Mouse (Mus musculus) erythroid progenitor cell, adult 5-6 weeks (primary cell): ENCODE data around the gene Tbl2. TPM values are rescaled to one million over a fixed set of nuclear protein-coding genes. Genes with fewer than 3 reads are reported as not detected.

Experiments used
- ATAC-seq: replicated peaks from 2 replicates; pipeline ENCODE4 v1.8.0; 2016; ENCODE audit warnings: moderate number of reproducible peaks, mild to moderate bottlenecking, moderate TSS enrichment, inconsistent platforms; ENCODE audit not compliant: poor library complexity, low FRiP score, severe bottlenecking
- total RNA-seq, 2 experiments: library from RNA; stranded (forward) in 1 of 2; stranded (reverse) in 1 of 2; fragments of 150-400 nt in 1 of 2; fragments of 186-747, 209-891 nt in 1 of 2; gene quantifications; 2 replicates each; pipeline versions ENCODE4 v1.2.3 to v1.2.4; 2015 to 2017; ENCODE audit warnings: low replicate concordance in 2 of 2

Tbl2 gene
- total RNA-seq, 2 experiments from 2014 or later, result 5.4 to 26.6 TPM

- ATAC-seq, result no peak
Measured at GRCm38 (mm10) chr5:135145532-135145931, 3.9 kb upstream of the Tbl2 start.

GRCm38 (mm10) chr5:135145955-135146354, 3.5 kb upstream of the Tbl2 start:
- no peak for ATAC-seq

- no peak for ATAC-seq
Measured at GRCm38 (mm10) chr5:135148715-135149052, 773 bp upstream of the Tbl2 start.

- peak; percentile 2; the same call in 1 of the 2 replicates for ATAC-seq
Measured at GRCm38 (mm10) chr5:135149820-135150178, 342 bp downstream of the Tbl2 start.

GRCm38 (mm10) chr5:135156496-135156895, 7.0 kb downstream of the Tbl2 start:
- ATAC-seq, result no peak

- ATAC-seq, result no peak
Measured at GRCm38 (mm10) chr5:135161221-135161620, 11.8 kb downstream of the Tbl2 start.

GRCm38 (mm10) chr5:135161650-135162049, 12.2 kb downstream of the Tbl2 start:
- ATAC-seq, result no peak

GRCm38 (mm10) chr5:135162361-135162760, 12.9 kb downstream of the Tbl2 start:
- no peak for ATAC-seq

GRCm38 (mm10) chr5:135162821-135163220, 13.4 kb downstream of the Tbl2 start:
- ATAC-seq, result no peak

GRCm38 (mm10) chr5:135166909-135167308, 17.5 kb downstream of the Tbl2 start:
- no peak for ATAC-seq

- ATAC-seq, result no peak
Measured at GRCm38 (mm10) chr5:135167469-135167868, 18.0 kb downstream of the Tbl2 start.

GRCm38 (mm10) chr5:135168063-135169062, 18.9 kb downstream of the Tbl2 start, which contains the start of gene Bcl7b:
Bcl7b (plus strand) TSS chr5:135168283.
- peak; percentile 97 for ATAC-seq

- no peak for ATAC-seq
Measured at GRCm38 (mm10) chr5:135169479-135169878, 20.0 kb downstream of the Tbl2 start.

GRCm38 (mm10) chr5:135171688-135172220, 22.3 kb downstream of the Tbl2 start:
- no peak for ATAC-seq

- no peak for ATAC-seq
Measured at GRCm38 (mm10) chr5:135172986-135173385, 23.5 kb downstream of the Tbl2 start.

- no peak for ATAC-seq
Measured at GRCm38 (mm10) chr5:135175086-135175485, 25.6 kb downstream of the Tbl2 start.

- ATAC-seq, result no peak
Measured at GRCm38 (mm10) chr5:135178523-135178922, 29.1 kb downstream of the Tbl2 start.

GRCm38 (mm10) chr5:135178996-135179395, 29.5 kb downstream of the Tbl2 start:
- ATAC-seq, result no peak

GRCm38 (mm10) chr5:135179616-135180015, 30.2 kb downstream of the Tbl2 start:
- ATAC-seq, result no peak

- ATAC-seq, result no peak
Measured at GRCm38 (mm10) chr5:135180796-135181195, 31.3 kb downstream of the Tbl2 start.

- ATAC-seq, result no peak
Measured at GRCm38 (mm10) chr5:135181776-135182175, 32.3 kb downstream of the Tbl2 start.
